Mouse (Mus musculus): ENCODE results near the gene Cnot6l. TPM values are rescaled to one million over a fixed set of nuclear protein-coding genes. Genes with fewer than 3 reads are reported as not detected.
A peak's percentile ranks its signal among the peaks of the same experiment; 100 is the strongest.

The Cnot6l gene
- polyA plus RNA-seq, 1 experiment from 2014 or later = 29.5 TPM

GRCm38 (mm10) chr5:96163396-96164020 lies 463 bp downstream of the Cnot6l start:
- peak overlapping the region; percentile 99 for H3K27ac ChIP-seq (ENCODE audit: low read length)
- H3K9me3 ChIP-seq (ENCODE audit: low read length) = no peaks in the 10 kb centered on the region
- ATAC-seq = no peak
- peak overlapping the region; percentile 100 for H3K4me3 ChIP-seq (ENCODE audit: low read depth, low read length)
- peak overlapping the region; percentile 57; the same call in 1 of the 2 replicates for H3K9ac ChIP-seq (replicated peaks; ENCODE audit: low read depth)
- H3K4me2 ChIP-seq (replicated peaks; ENCODE audit: low read depth, low read length) = peak overlapping the region; percentile 89
- H3K27me3 ChIP-seq (replicated peaks; ENCODE audit: insufficient read depth, low read length) = no peaks in the 10 kb centered on the region
- no peak for DNase-seq (ENCODE audit: low spot score)
- TF ChIP-seq EP300 (IDR thresholded peaks at IDR 0.05) (no peak), CTCF (IDR thresholded peaks at IDR 0.05) (no peak)
- 3% methylated on average over 1 of the region's 1 CpGs for WGBS
- no peaks in the 10 kb centered on the region for H3K36me3 ChIP-seq (ENCODE audit: insufficient read depth, low read length)
- peaks cover 2% of the 10 kb centered on the region; the same call in 1 of the 2 replicates for H3K4me1 ChIP-seq (ENCODE audit: insufficient read depth, low read depth, low read length)

- DNase-seq (ENCODE audit: low spot score) = peak; percentile 98
- H3K4me1 ChIP-seq (ENCODE audit: insufficient read depth, low read depth, low read length) = peaks cover 2% of the 10 kb centered on the region; the same call in 1 of the 2 replicates
- no peaks in the 10 kb centered on the region for H3K9me3 ChIP-seq (ENCODE audit: low read length)
- TF ChIP-seq CTCF (IDR thresholded peaks at IDR 0.05) (no peak), EP300 (IDR thresholded peaks at IDR 0.05) (peak; percentile 64; the same call in 1 of the 2 replicates)
- peak overlapping the region; percentile 99 for H3K27ac ChIP-seq (ENCODE audit: low read length)
- H3K4me3 ChIP-seq (ENCODE audit: low read depth, low read length) = peak overlapping the region; percentile 100
- WGBS = 2% methylated on average over 55 of the region's 56 CpGs
- peak overlapping the region; percentile 94 for H3K9ac ChIP-seq (replicated peaks; ENCODE audit: low read depth)
- H3K36me3 ChIP-seq (ENCODE audit: insufficient read depth, low read length) = no peaks in the 10 kb centered on the region
- ATAC-seq = peak; percentile 90
- peak overlapping the region; percentile 89 for H3K4me2 ChIP-seq (replicated peaks; ENCODE audit: low read depth, low read length)
- H3K27me3 ChIP-seq (replicated peaks; ENCODE audit: insufficient read depth, low read length) = no peaks in the 10 kb centered on the region
Measured at GRCm38 (mm10) chr5:96162399-96163331, 1.3 kb downstream of the Cnot6l start.

- Histone ChIP-seq H3K9me3 (ENCODE audit: low read length) (no peaks in the 10 kb centered on the region), H3K27ac (ENCODE audit: low read length) (peak overlapping the region; percentile 99), H3K27me3 (replicated peaks; ENCODE audit: insufficient read depth, low read length) (no peaks in the 10 kb centered on the region), H3K4me3 (ENCODE audit: low read depth, low read length) (peak overlapping the region; percentile 100), H3K4me1 (ENCODE audit: insufficient read depth, low read depth, low read length) (peaks cover 2% of the 10 kb centered on the region; the same call in 1 of the 2 replicates), H3K36me3 (ENCODE audit: insufficient read depth, low read length) (no peaks in the 10 kb centered on the region), H3K9ac (replicated peaks; ENCODE audit: low read depth) (peak overlapping the region; percentile 94), H3K4me2 (replicated peaks; ENCODE audit: low read depth, low read length) (peak overlapping the region; percentile 89)
- DNase-seq (ENCODE audit: low spot score) = peak; percentile 63
- no peak for TF ChIP-seq CTCF (IDR thresholded peaks at IDR 0.05)
- TF ChIP-seq EP300 (IDR thresholded peaks at IDR 0.05) = no peak
- WGBS = 4% methylated on average over 42 of the region's 114 CpGs
- ATAC-seq = peak; percentile 42
Measured at GRCm38 (mm10) chr5:96161578-96162398, 2.2 kb downstream of the Cnot6l start.

- Histone ChIP-seq H3K27ac (ENCODE audit: low read length) (peak overlapping the region; percentile 99), H3K9ac (replicated peaks; ENCODE audit: low read depth) (peak overlapping the region; percentile 94), H3K36me3 (ENCODE audit: insufficient read depth, low read length) (no peaks in the 10 kb centered on the region), H3K9me3 (ENCODE audit: low read length) (no peaks in the 10 kb centered on the region), H3K27me3 (replicated peaks; ENCODE audit: insufficient read depth, low read length) (no peaks in the 10 kb centered on the region), H3K4me1 (ENCODE audit: insufficient read depth, low read depth, low read length) (peaks cover 2% of the 10 kb centered on the region; the same call in 1 of the 2 replicates), H3K4me2 (replicated peaks; ENCODE audit: low read depth, low read length) (peak overlapping the region; percentile 89), H3K4me3 (ENCODE audit: low read depth, low read length) (peak overlapping the region; percentile 100)
- no peak for ATAC-seq
- TF ChIP-seq EP300 (IDR thresholded peaks at IDR 0.05) (no peak), CTCF (IDR thresholded peaks at IDR 0.05) (peak; percentile 8; the same call in 1 of the 2 replicates)
- DNase-seq (ENCODE audit: low spot score) = no peak
- 0% methylated on average over 2 of the region's 45 CpGs for WGBS
Measured at GRCm38 (mm10) chr5:96161263-96161577, 2.8 kb downstream of the Cnot6l start.

GRCm38 (mm10) chr5:96160467-96161262 lies 3.3 kb downstream of the Cnot6l start:
- Histone ChIP-seq H3K36me3 (ENCODE audit: insufficient read depth, low read length) (no peaks in the 10 kb centered on the region), H3K4me1 (ENCODE audit: insufficient read depth, low read depth, low read length) (peaks cover 2% of the 10 kb centered on the region; the same call in 1 of the 2 replicates), H3K9ac (replicated peaks; ENCODE audit: low read depth) (peak overlapping the region; percentile 94), H3K4me2 (replicated peaks; ENCODE audit: low read depth, low read length) (peak overlapping the region; percentile 89), H3K27ac (ENCODE audit: low read length) (peak overlapping the region; percentile 99), H3K4me3 (ENCODE audit: low read depth, low read length) (peak overlapping the region; percentile 100), H3K9me3 (ENCODE audit: low read length) (no peaks in the 10 kb centered on the region), H3K27me3 (replicated peaks; ENCODE audit: insufficient read depth, low read length) (no peaks in the 10 kb centered on the region)
- DNase-seq (ENCODE audit: low spot score) = peak; percentile 75
- WGBS = 2% methylated on average over 34 of the region's 50 CpGs
- peak; percentile 13 for ATAC-seq
- no peak for TF ChIP-seq EP300 (IDR thresholded peaks at IDR 0.05)
- TF ChIP-seq CTCF (IDR thresholded peaks at IDR 0.05) = peak; percentile 42

All from lung, postnatal 0 days (tissue).